Mouse (Mus musculus) heart, embryonic 14.5 days (tissue): ENCODE data around the gene Amph. TPM values are rescaled to one million over a fixed set of nuclear protein-coding genes. Genes with fewer than 3 reads are reported as not detected.

Experiments
- ATAC-seq: fragments of 200-750 bp; cut with Nextera tagmentation; 2 replicates; pipeline ENCODE4 v1.8.0; 2017; ENCODE audit warnings: low read depth, moderate TSS enrichment; ENCODE audit not compliant: insufficient number of reproducible peaks, insufficient read depth, low FRiP score
- H3K27ac ChIP-seq, 2 experiments: fragments of 200-500 bp in 1 of 2; fragments of 300-500 bp in 1 of 2; sonication (generic) in 1 of 2; replicated peaks in 1 of 2; 2 replicates each; pipeline ENCODE4 v1.5.1; 2012 to 2014; ENCODE audit warnings: low read depth in 2 of 2, low read length in 2 of 2, control low read depth in 1 of 2, mild to moderate bottlenecking in 1 of 2, mixed read lengths in 1 of 2; ENCODE audit not compliant: control insufficient read depth in 1 of 2, insufficient read depth in 1 of 2
- H3K27me3 ChIP-seq: fragments of 300-500 bp; sonication (generic); 2 replicates; pipeline ENCODE4 v1.6.1; 2014; ENCODE audit warnings: mild to moderate bottlenecking, low read length, control low read depth; ENCODE audit not compliant: control insufficient read depth, insufficient read depth
- H3K36me3 ChIP-seq: fragments of 300-500 bp; sonication (generic); 2 replicates; pipeline ENCODE4 v1.6.1; 2014; ENCODE audit warnings: mild to moderate bottlenecking, control low read depth, low read length, mixed read lengths; ENCODE audit not compliant: control insufficient read depth, insufficient read depth
- H3K4me1 ChIP-seq, 2 experiments: fragments of 200-500 bp in 1 of 2; fragments of 300-500 bp in 1 of 2; sonication (generic) in 1 of 2; 2 replicates each; pipeline ENCODE4 v1.6.1; 2012 to 2014; ENCODE audit warnings: low read length in 2 of 2, control low read depth in 1 of 2, mixed read lengths in 1 of 2; ENCODE audit not compliant: control insufficient read depth in 2 of 2, insufficient read depth in 2 of 2
- H3K4me2 ChIP-seq: fragments of 300-500 bp; sonication (generic); 2 replicates; pipeline ENCODE4 v1.6.1; 2014; ENCODE audit warnings: mild to moderate bottlenecking, low read length
- H3K4me3 ChIP-seq, 2 experiments: fragments of 200-500 bp in 1 of 2; fragments of 300-500 bp in 1 of 2; sonication (generic) in 1 of 2; 2 replicates each; pipeline ENCODE4 v1.5.1; 2012 to 2014; ENCODE audit warnings: low read length in 2 of 2, mild to moderate bottlenecking in 2 of 2, control low read depth in 1 of 2, low read depth in 1 of 2, moderate library complexity in 1 of 2; ENCODE audit not compliant: control insufficient read depth in 1 of 2, insufficient read depth in 1 of 2
- H3K9ac ChIP-seq: fragments of 300-500 bp; sonication (generic); 2 replicates; pipeline ENCODE4 v1.6.1; 2014; ENCODE audit warnings: mild to moderate bottlenecking, low read length
- H3K9me3 ChIP-seq: fragments of 300-500 bp; sonication (generic); 2 replicates; pipeline ENCODE4 v1.6.1; 2016; ENCODE audit warnings: low read length, control low read depth; ENCODE audit not compliant: control insufficient read depth
- WGBS: fragments of 180-500 bp; shearing (Covaris S2); extraction: QIAGEN DNeasy Blood & Tissue Kit; methylation state at CpG from one replicate; pipeline ENCODE4 v1.1.7; 2014; 5-methylcytosine and 5-hydroxymethylcytosine counted together
- polyA plus RNA-seq: library from polyadenylated mRNA; unstranded; fragments of >200 nt; fragmentation: Nextera tagmentation; extraction: Ambion mirVana; gene quantifications from 2 replicates; pipeline ENCODE4 v1.2.1, GENCODE M21; 2014

Amph gene
- polyA plus RNA-seq, 1 experiment from 2014 or later = 0.22 TPM

GRCm38 (mm10) chr13:19177662-19178259 is 229.8 kb downstream of the Amph start:
- no peaks in the 10 kb centered on the region for H3K27me3 ChIP-seq
- no peaks in the 10 kb centered on the region for H3K36me3 ChIP-seq
- no peaks in the 10 kb centered on the region for H3K9me3 ChIP-seq
- no peak overlapping the region for H3K4me3 ChIP-seq
- H3K27ac ChIP-seq = no peak overlapping the region
- H3K4me2 ChIP-seq = no peak overlapping the region
- ATAC-seq = peak; percentile 35; the same call in 1 of the 2 replicates
- no peak overlapping the region for H3K9ac ChIP-seq
- 35% methylated on average over 1 of the region's 1 CpGs for WGBS
- H3K4me1 ChIP-seq = no peaks in the 10 kb centered on the region

- Histone ChIP-seq H3K9me3 (no peaks in the 10 kb centered on the region), H3K4me3 (no peak overlapping the region), H3K36me3 (no peaks in the 10 kb centered on the region), H3K9ac (no peak overlapping the region), H3K27ac (no peak overlapping the region), H3K4me2 (no peak overlapping the region), H3K4me1 (no peaks in the 10 kb centered on the region), H3K27me3 (no peaks in the 10 kb centered on the region)
- 72% methylated on average over 5 of the region's 5 CpGs for WGBS
- no peak for ATAC-seq
Observed at GRCm38 (mm10) chr13:19178351-19178750, 230.3 kb downstream of the Amph start.

- no peak overlapping the region for H3K9ac ChIP-seq
- no peaks in the 10 kb centered on the region for H3K36me3 ChIP-seq
- no peaks in the 10 kb centered on the region for H3K27me3 ChIP-seq
- H3K4me3 ChIP-seq = no peak overlapping the region
- 26% methylated on average over 8 of the region's 8 CpGs for WGBS
- no peak overlapping the region for H3K4me2 ChIP-seq
- no peak overlapping the region for H3K27ac ChIP-seq
- no peaks in the 10 kb centered on the region for H3K9me3 ChIP-seq
- ATAC-seq = no peak
- no peaks in the 10 kb centered on the region for H3K4me1 ChIP-seq
Observed at GRCm38 (mm10) chr13:19182259-19182658, 234.3 kb downstream of the Amph start.

- Histone ChIP-seq H3K36me3 (no peaks in the 10 kb centered on the region), H3K4me2 (no peak overlapping the region), H3K9me3 (no peaks in the 10 kb centered on the region), H3K4me3 (no peak overlapping the region), H3K9ac (no peak overlapping the region), H3K27me3 (no peaks in the 10 kb centered on the region), H3K4me1 (no peaks in the 10 kb centered on the region), H3K27ac (no peak overlapping the region)
- no peak for ATAC-seq
- whole genome bisulfite sequencing = 44% methylated on average over 6 of the region's 6 CpGs
Observed at GRCm38 (mm10) chr13:19190052-19190451, 242.0 kb downstream of the Amph start.

- Histone ChIP-seq H3K4me3 (no peak overlapping the region), H3K9ac (no peak overlapping the region), H3K27me3 (no peaks in the 10 kb centered on the region), H3K27ac (no peak overlapping the region), H3K9me3 (no peaks in the 10 kb centered on the region), H3K4me1 (no peaks in the 10 kb centered on the region), H3K36me3 (no peaks in the 10 kb centered on the region), H3K4me2 (no peak overlapping the region)
- no peak for ATAC-seq
- 75% methylated on average over 4 of the region's 4 CpGs for WGBS
Observed at GRCm38 (mm10) chr13:19194803-19195202, 246.8 kb downstream of the Amph start.

GRCm38 (mm10) chr13:19195456-19195855 is 247.5 kb downstream of the Amph start:
- Histone ChIP-seq H3K27ac (no peak overlapping the region), H3K9ac (no peak overlapping the region), H3K4me2 (no peak overlapping the region), H3K36me3 (no peaks in the 10 kb centered on the region), H3K9me3 (no peaks in the 10 kb centered on the region), H3K27me3 (no peaks in the 10 kb centered on the region), H3K4me3 (no peak overlapping the region), H3K4me1 (no peaks in the 10 kb centered on the region)
- ATAC-seq = no peak
- WGBS = 25% methylated on average over 1 of the region's 1 CpGs

Other genes with a start within 250 kb of the Amph start
- 52.7 and 56.4 TPM in 2 replicates for gene Vps41, start 230.9 kb upstream of the Amph start, polyA plus RNA-seq